Mouse (Mus musculus): ENCODE data around the gene Ndn. TPM values are rescaled to one million over a fixed set of nuclear protein-coding genes. Genes with fewer than 3 reads are reported as not detected.

Ndn gene
- polyA plus RNA-seq, 1 experiment, result 1.3 TPM

GRCm38 (mm10) chr7:62392202-62392601 lies 45.8 kb downstream of the Ndn start:
- TF ChIP-seq MYOD1 (IDR thresholded peaks at IDR 0.05; ENCODE audit: control insufficient read depth, insufficient read length, low read depth) (no peak), MYOG (IDR thresholded peaks at IDR 0.05; ENCODE audit: control insufficient read depth, extremely low read depth, insufficient read length) (no peak), USF1 (IDR thresholded peaks at IDR 0.05; ENCODE audit: low read depth) (no peak), MAX (IDR thresholded peaks at IDR 0.05) (no peak), FOSL1 (IDR thresholded peaks at IDR 0.05; ENCODE audit: insufficient read depth, low read length, poor library complexity, severe bottlenecking) (no peak), CEBPB (IDR thresholded peaks at IDR 0.05; ENCODE audit: low read depth) (no peak), CTCF (IDR thresholded peaks at IDR 0.05; ENCODE audit: control insufficient read depth, insufficient read depth, insufficient read length) (no peak)
- no peaks in the 10 kb centered on the region for H3K36me3 ChIP-seq (ENCODE audit: control insufficient read depth, insufficient read depth)
- H3K4me3 ChIP-seq (ENCODE audit: insufficient read depth, poor library complexity, severe bottlenecking), result no peak overlapping the region

More at GRCm38 (mm10) chr7:62392202-62392601, 45.8 kb downstream of the Ndn start:
- no peaks in the 10 kb centered on the region for H3K27me3 ChIP-seq (ENCODE audit: control insufficient read depth, insufficient read depth, insufficient read length)
- H3K79me3 ChIP-seq (ENCODE audit: low read depth), result no peaks in the 10 kb centered on the region
- no peak overlapping the region for H3ac ChIP-seq (ENCODE audit: control insufficient read depth, insufficient read length, low read depth)
- no peaks in the 10 kb centered on the region for H3K79me2 ChIP-seq (ENCODE audit: control insufficient read depth, insufficient read depth)

Other genes with a start within 250 kb of the Ndn start
- gene Magel2, start 30.4 kb downstream of the Ndn start, polyA plus RNA-seq (2012; fragmentation: generic; extraction: Trizol), result 0.01 TPM
- gene Mkrn3, start 73.6 kb downstream of the Ndn start, polyA plus RNA-seq (2012; fragmentation: generic; extraction: Trizol), result 0.83 TPM
- 8.0 TPM for gene Peg12, start 117.9 kb downstream of the Ndn start, polyA plus RNA-seq (2012; fragmentation: generic; extraction: Trizol)